Mouse (Mus musculus): Measurements from ENCODE around the gene Mrpl42.

DNA sequence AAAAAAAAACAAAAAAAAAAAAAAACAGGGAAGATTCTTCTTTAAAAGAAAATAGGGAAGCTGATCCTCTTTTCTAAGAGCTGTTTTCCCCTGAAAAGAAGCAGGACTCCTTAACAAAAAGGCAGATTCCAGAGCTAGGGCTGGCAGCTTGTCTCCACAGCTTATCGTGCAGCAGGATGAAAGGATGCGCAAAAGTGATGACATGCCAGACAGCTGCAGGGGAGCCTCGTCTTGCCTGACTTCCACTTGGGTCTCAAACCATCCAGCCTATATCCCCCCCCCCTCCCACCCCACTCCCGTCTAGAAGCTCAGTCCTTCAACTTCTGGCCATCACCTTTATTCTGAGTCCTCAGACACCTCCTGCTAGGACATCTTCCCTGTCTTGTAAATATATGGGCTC, 32.8 kb downstream of the Mrpl42 start:
- TF ChIP-seq POU5F1 (IDR thresholded peaks at IDR 0.05; ENCODE audit: borderline replicate concordance, low read length) (no peak), CTCF (conservative IDR thresholded peaks at IDR 0.05; ENCODE audit: low read length) (no peak), NANOG (IDR thresholded peaks at IDR 0.05; ENCODE audit: borderline replicate concordance, low read length) (no peak)

All from E14TG2a.4 (cell line).